Mouse (Mus musculus): ENCODE results near the gene Ppp1r14d. TPM values are rescaled to one million over a fixed set of nuclear protein-coding genes. Genes with fewer than 3 reads are reported as not detected.

Ppp1r14d gene
- not detected in 2 replicates for polyA plus RNA-seq (2012; rRNA removed)

- no peaks in the 10 kb centered on the region for H3K4me1 ChIP-seq (ENCODE audit: control insufficient read depth, insufficient read depth, low read length)
- no peak within 1 kb of the TSS for H3K27ac ChIP-seq (ENCODE audit: insufficient read depth, low read length)
- H3K4me3 ChIP-seq (ENCODE audit: insufficient read depth, low read length), result no peak within 1 kb of the TSS
- TF ChIP-seq POLR2A (IDR thresholded peaks at IDR 0.05; ENCODE audit: extremely low read depth, insufficient read depth, low read length), result no peak
- no peak for TF ChIP-seq CTCF (IDR thresholded peaks at IDR 0.05; ENCODE audit: extremely low read depth, insufficient read depth, low read length)
These were observed at the start of gene Ppp1r14d for GRCm38 (mm10) chr2:119229775-119230704. TSS of gene Ppp1r14d (minus strand) at chr2:119229906.

- no peaks in the 10 kb centered on the region for H3K4me1 ChIP-seq (ENCODE audit: control insufficient read depth, insufficient read depth, low read length)
- no peak overlapping the region for H3K27ac ChIP-seq (ENCODE audit: insufficient read depth, low read length)
- TF ChIP-seq POLR2A (IDR thresholded peaks at IDR 0.05; ENCODE audit: extremely low read depth, insufficient read depth, low read length), result no peak
- TF ChIP-seq CTCF (IDR thresholded peaks at IDR 0.05; ENCODE audit: extremely low read depth, insufficient read depth, low read length), result no peak
- no peak overlapping the region for H3K4me3 ChIP-seq (ENCODE audit: insufficient read depth, low read length)
These were observed 48.1 kb upstream of the Ppp1r14d start for GRCm38 (mm10) chr2:119277810-119278209.

GRCm38 (mm10) chr2:119276926-119277325 is 47.2 kb upstream of the Ppp1r14d start:
- TF ChIP-seq POLR2A (IDR thresholded peaks at IDR 0.05; ENCODE audit: extremely low read depth, insufficient read depth, low read length) (no peak), CTCF (IDR thresholded peaks at IDR 0.05; ENCODE audit: extremely low read depth, insufficient read depth, low read length) (no peak)
- Histone ChIP-seq H3K27ac (ENCODE audit: insufficient read depth, low read length) (no peak overlapping the region), H3K4me1 (ENCODE audit: control insufficient read depth, insufficient read depth, low read length) (no peaks in the 10 kb centered on the region), H3K4me3 (ENCODE audit: insufficient read depth, low read length) (no peak overlapping the region)

GRCm38 (mm10) chr2:119274126-119274525 is 44.4 kb upstream of the Ppp1r14d start:
- H3K27ac ChIP-seq (ENCODE audit: insufficient read depth, low read length), result no peak overlapping the region
- no peaks in the 10 kb centered on the region for H3K4me1 ChIP-seq (ENCODE audit: control insufficient read depth, insufficient read depth, low read length)
- no peak for TF ChIP-seq CTCF (IDR thresholded peaks at IDR 0.05; ENCODE audit: extremely low read depth, insufficient read depth, low read length)
- TF ChIP-seq POLR2A (IDR thresholded peaks at IDR 0.05; ENCODE audit: extremely low read depth, insufficient read depth, low read length), result no peak
- H3K4me3 ChIP-seq (ENCODE audit: insufficient read depth, low read length), result no peak overlapping the region

GRCm38 (mm10) chr2:119270643-119271331 is 41.1 kb upstream of the Ppp1r14d start, which contains the start of gene Rhov:
TSS of gene Rhov (minus strand) at chr2:119271272.
- Histone ChIP-seq H3K4me1 (ENCODE audit: control insufficient read depth, insufficient read depth, low read length) (no peaks in the 10 kb centered on the region), H3K27ac (ENCODE audit: insufficient read depth, low read length) (no peak within 1 kb of the TSS), H3K4me3 (ENCODE audit: insufficient read depth, low read length) (peak within 1 kb of the TSS; percentile 33)
- no peak for TF ChIP-seq CTCF (IDR thresholded peaks at IDR 0.05; ENCODE audit: extremely low read depth, insufficient read depth, low read length)
- TF ChIP-seq POLR2A (IDR thresholded peaks at IDR 0.05; ENCODE audit: extremely low read depth, insufficient read depth, low read length), result peak; percentile 24; the same call in 1 of the 2 replicates

- no peaks in the 10 kb centered on the region for H3K4me1 ChIP-seq (ENCODE audit: control insufficient read depth, insufficient read depth, low read length)
- H3K27ac ChIP-seq (ENCODE audit: insufficient read depth, low read length), result no peak overlapping the region
- peak overlapping the region; percentile 33 for H3K4me3 ChIP-seq (ENCODE audit: insufficient read depth, low read length)
- no peak for TF ChIP-seq CTCF (IDR thresholded peaks at IDR 0.05; ENCODE audit: extremely low read depth, insufficient read depth, low read length)
- no peak for TF ChIP-seq POLR2A (IDR thresholded peaks at IDR 0.05; ENCODE audit: extremely low read depth, insufficient read depth, low read length)
These were observed 40.6 kb upstream of the Ppp1r14d start for GRCm38 (mm10) chr2:119270286-119270642.

- H3K4me1 ChIP-seq (ENCODE audit: control insufficient read depth, insufficient read depth, low read length), result no peaks in the 10 kb centered on the region
- TF ChIP-seq CTCF (IDR thresholded peaks at IDR 0.05; ENCODE audit: extremely low read depth, insufficient read depth, low read length) (no peak), POLR2A (IDR thresholded peaks at IDR 0.05; ENCODE audit: extremely low read depth, insufficient read depth, low read length) (no peak)
- no peak overlapping the region for H3K4me3 ChIP-seq (ENCODE audit: insufficient read depth, low read length)
- no peak overlapping the region for H3K27ac ChIP-seq (ENCODE audit: insufficient read depth, low read length)
These were observed 34.1 kb upstream of the Ppp1r14d start for GRCm38 (mm10) chr2:119263813-119264212.

- TF ChIP-seq CTCF (IDR thresholded peaks at IDR 0.05; ENCODE audit: extremely low read depth, insufficient read depth, low read length) (no peak), POLR2A (IDR thresholded peaks at IDR 0.05; ENCODE audit: extremely low read depth, insufficient read depth, low read length) (no peak)
- Histone ChIP-seq H3K4me1 (ENCODE audit: control insufficient read depth, insufficient read depth, low read length) (no peaks in the 10 kb centered on the region), H3K4me3 (ENCODE audit: insufficient read depth, low read length) (no peak overlapping the region), H3K27ac (ENCODE audit: insufficient read depth, low read length) (no peak overlapping the region)
These were observed 33.3 kb upstream of the Ppp1r14d start for GRCm38 (mm10) chr2:119262978-119263377.

- no peak overlapping the region for H3K27ac ChIP-seq (ENCODE audit: insufficient read depth, low read length)
- H3K4me1 ChIP-seq (ENCODE audit: control insufficient read depth, insufficient read depth, low read length), result no peaks in the 10 kb centered on the region
- no peak overlapping the region for H3K4me3 ChIP-seq (ENCODE audit: insufficient read depth, low read length)
- TF ChIP-seq CTCF (IDR thresholded peaks at IDR 0.05; ENCODE audit: extremely low read depth, insufficient read depth, low read length) (no peak), POLR2A (IDR thresholded peaks at IDR 0.05; ENCODE audit: extremely low read depth, insufficient read depth, low read length) (no peak)
These were observed 31.6 kb upstream of the Ppp1r14d start for GRCm38 (mm10) chr2:119261326-119261725.
